25 mouse cellular contexts compared by ENCODE assay signal in genomic region chr11:20152107-20152901, GRCm38 (mm10). TPM values are rescaled to one million over a fixed set of nuclear protein-coding genes. Genes with fewer than 3 reads are reported as not detected.
DNase-seq lines count a peak whose midpoint lies in the region; ATAC-seq and TF ChIP-seq lines count a peak whose summit lies in the region.
"Had no signal": no experiment of that assay in that cellular context is flagged by ENCODE, and none has a peak within 500 bp of the region (broad histone marks: within the 10 kb centered on the region; RNA-seq: fewer than 3 reads in every experiment).

No protein-coding gene starts in this region.

- H3K9ac ChIP-seq in kidney, embryonic 15.5 days = no peak overlapping the region
- no peak overlapping the region for H3K9ac ChIP-seq in kidney, embryonic 14.5 days (ENCODE audit: low read depth, low read length)
- H3K9ac ChIP-seq in stomach, postnatal 0 days (ENCODE audit: low read length) = no peak overlapping the region
- H3K9ac ChIP-seq: heart, embryonic 13.5 days; hindbrain, embryonic 15.5 days; limb, embryonic 12.5 days; liver, embryonic 15.5 days; lung, embryonic 14.5 days; midbrain, embryonic 12.5 days had no signal

- H3K4me2 ChIP-seq in kidney, embryonic 15.5 days = no peak overlapping the region
- no peak overlapping the region for H3K4me2 ChIP-seq in kidney, embryonic 14.5 days (replicated peaks; ENCODE audit: low read depth, low read length)
- H3K4me2 ChIP-seq in stomach, postnatal 0 days (replicated peaks; ENCODE audit: low read depth) = no peak overlapping the region
- H3K4me2 ChIP-seq: heart, embryonic 13.5 days; hindbrain, embryonic 15.5 days; limb, embryonic 12.5 days; liver, embryonic 15.5 days; lung, embryonic 14.5 days; midbrain, embryonic 12.5 days had no signal

- no peak for TF ChIP-seq CTCF in stomach, postnatal 0 days (IDR thresholded peaks at IDR 0.05; ENCODE audit: low read depth)

- no peaks in the 10 kb centered on the region for H3K9me3 ChIP-seq in kidney, embryonic 15.5 days (replicated peaks)
- no peaks in the 10 kb centered on the region for H3K9me3 ChIP-seq in kidney, embryonic 14.5 days (ENCODE audit: control insufficient read depth, low read length)
- H3K9me3 ChIP-seq in stomach, postnatal 0 days (ENCODE audit: control insufficient read depth, low read length) = no peaks in the 10 kb centered on the region
- H3K9me3 ChIP-seq: heart, embryonic 13.5 days; hindbrain, embryonic 15.5 days; limb, embryonic 12.5 days; liver, embryonic 15.5 days; midbrain, embryonic 12.5 days had no signal

- no peaks in the 10 kb centered on the region for H3K27me3 ChIP-seq in kidney, embryonic 15.5 days
- no peaks in the 10 kb centered on the region for H3K27me3 ChIP-seq in kidney, embryonic 14.5 days (ENCODE audit: control insufficient read depth, insufficient read depth, low read length)
- H3K27me3 ChIP-seq in stomach, postnatal 0 days (ENCODE audit: control insufficient read depth, insufficient read depth, low read length) = no peaks in the 10 kb centered on the region
- H3K27me3 ChIP-seq: heart, embryonic 13.5 days; hindbrain, embryonic 15.5 days; limb, embryonic 12.5 days; liver, embryonic 15.5 days; midbrain, embryonic 12.5 days had no signal

- no peak overlapping the region for H3K4me3 ChIP-seq in kidney, embryonic 15.5 days (replicated peaks)
- no peak overlapping the region for H3K4me3 ChIP-seq in kidney, embryonic 14.5 days (ENCODE audit: low read length)
- no peak overlapping the region for H3K4me3 ChIP-seq in stomach, postnatal 0 days (ENCODE audit: low read depth, low read length)
- H3K4me3 ChIP-seq: erythroblast, embryonic 14.5 days; heart, adult 2 months; heart, embryonic 13.5 days; hindbrain, embryonic 15.5 days; limb, embryonic 12.5 days; liver, embryonic 15.5 days; midbrain, embryonic 12.5 days had no signal

- H3K27ac ChIP-seq in kidney, embryonic 15.5 days = no peak overlapping the region
- H3K27ac ChIP-seq in kidney, embryonic 14.5 days (ENCODE audit: low read depth, low read length) = no peak overlapping the region
- no peak overlapping the region for H3K27ac ChIP-seq in stomach, postnatal 0 days (replicated peaks)
- H3K27ac ChIP-seq: heart, adult 2 months; heart, embryonic 13.5 days; hindbrain, embryonic 15.5 days; limb, embryonic 12.5 days; liver, embryonic 15.5 days; midbrain, embryonic 12.5 days had no signal

- DNase-seq in ES-CJ7 (ENCODE audit: low read depth, low spot score) (peak; percentile 84), R1 (ENCODE audit: low read depth, low spot score) (peak; percentile 64)
- DNase-seq in stomach, postnatal 0 days (ENCODE audit: low spot score) = no peak
- no peak for DNase-seq in heart, adult 9 months (ENCODE audit: low spot score in 2 of 2)
- DNase-seq in Muller cell, postnatal 12 days (ENCODE audit: inconsistent ontology term) = no peak
- DNase-seq: adrenal gland, postnatal 10 days; B cell, adult 2 months; cerebellum, adult 8-10 months; embryo, embryonic 11 days; heart, adult 2 months; heart, postnatal 10 days; kidney, postnatal 14 days; lung, embryonic 14.5 days; lung, postnatal 14 days; thymus, postnatal 14 days had no signal

- peak; percentile 15; the same call in 1 of the 2 replicates for ATAC-seq in kidney, embryonic 15.5 days (replicated peaks; ENCODE audit: low FRiP score)
- ATAC-seq in kidney, embryonic 14.5 days (ENCODE audit: low FRiP score, low TSS enrichment) = no peak
- peak; percentile 35; the same call in 1 of the 2 replicates for ATAC-seq in stomach, postnatal 0 days (ENCODE audit: low FRiP score, low TSS enrichment)
- ATAC-seq: forebrain, embryonic 16.5 days; inflammation-experienced regulatory T-cells, adult 6 months had no signal

- H3K36me3 ChIP-seq in kidney, embryonic 15.5 days = no peaks in the 10 kb centered on the region
- H3K36me3 ChIP-seq in kidney, embryonic 14.5 days (ENCODE audit: control insufficient read depth, insufficient read depth, low read length) = no peaks in the 10 kb centered on the region
- no peaks in the 10 kb centered on the region for H3K36me3 ChIP-seq in stomach, postnatal 0 days (ENCODE audit: control insufficient read depth, insufficient read depth, low read length)
- H3K36me3 ChIP-seq: heart, embryonic 13.5 days; hindbrain, embryonic 15.5 days; limb, embryonic 12.5 days; liver, embryonic 15.5 days; midbrain, embryonic 12.5 days had no signal

- H3K4me1 ChIP-seq in kidney, embryonic 15.5 days = no peaks in the 10 kb centered on the region
- H3K4me1 ChIP-seq in kidney, embryonic 14.5 days (ENCODE audit: control insufficient read depth, insufficient read depth, low read length) = no peaks in the 10 kb centered on the region
- no peaks in the 10 kb centered on the region for H3K4me1 ChIP-seq in stomach, postnatal 0 days (replicated peaks; ENCODE audit: control insufficient read depth, insufficient read depth)
- H3K4me1 ChIP-seq: heart, embryonic 13.5 days; hindbrain, embryonic 15.5 days; limb, embryonic 12.5 days; liver, embryonic 15.5 days; midbrain, embryonic 12.5 days had no signal

- no peak for TF ChIP-seq EP300 in stomach, postnatal 0 days (optimal IDR thresholded peaks at IDR 0.05)

- 81% methylated on average over 4 of the region's 4 CpGs for WGBS in kidney, embryonic 15.5 days
- WGBS in kidney, embryonic 14.5 days = 86% methylated on average over 4 of the region's 4 CpGs
- WGBS in stomach, postnatal 0 days = 83% methylated on average over 4 of the region's 4 CpGs

RNA-seq across cellular contexts. Expression of gene Actr2, which starts 39.6 kb away (rescaled TPM):
- 125 and 146 TPM in 2 replicates for polyA plus RNA-seq in kidney, embryonic 15.5 days (2015; fragmentation: Nextera tagmentation; extraction: Ambion mirVana)
- polyA plus RNA-seq in kidney, embryonic 14.5 days (2014; fragmentation: Nextera tagmentation; extraction: Ambion mirVana) = 71.5 and 87.1 TPM in 2 replicates
- 87.1 and 94.7 TPM in 2 replicates for polyA plus RNA-seq in stomach, postnatal 0 days (2015; fragmentation: Nextera tagmentation; extraction: Ambion mirVana)

RNA-seq across cellular contexts. Expression of gene Rab1a, which starts 48.9 kb away (rescaled TPM):
- polyA plus RNA-seq in kidney, embryonic 15.5 days (2015; fragmentation: Nextera tagmentation; extraction: Ambion mirVana) = 255 and 287 TPM in 2 replicates
- polyA plus RNA-seq in kidney, embryonic 14.5 days (2014; fragmentation: Nextera tagmentation; extraction: Ambion mirVana) = 212 and 244 TPM in 2 replicates
- 287 and 295 TPM in 2 replicates for polyA plus RNA-seq in stomach, postnatal 0 days (2015; fragmentation: Nextera tagmentation; extraction: Ambion mirVana)

Comparison
In these comparisons a context has a peak if more than half of its experiments do, and no peak if none do; other contexts are left out.
1. DNase-seq: peak in ES-CJ7 (single experiment) and R1 (single experiment); none in stomach, postnatal 0 days (single experiment), heart, adult 9 months (0 of 2) and Muller cell, postnatal 12 days (single experiment).